ENCODE assay signal across 22 mouse cellular contexts in the genomic region with DNA sequence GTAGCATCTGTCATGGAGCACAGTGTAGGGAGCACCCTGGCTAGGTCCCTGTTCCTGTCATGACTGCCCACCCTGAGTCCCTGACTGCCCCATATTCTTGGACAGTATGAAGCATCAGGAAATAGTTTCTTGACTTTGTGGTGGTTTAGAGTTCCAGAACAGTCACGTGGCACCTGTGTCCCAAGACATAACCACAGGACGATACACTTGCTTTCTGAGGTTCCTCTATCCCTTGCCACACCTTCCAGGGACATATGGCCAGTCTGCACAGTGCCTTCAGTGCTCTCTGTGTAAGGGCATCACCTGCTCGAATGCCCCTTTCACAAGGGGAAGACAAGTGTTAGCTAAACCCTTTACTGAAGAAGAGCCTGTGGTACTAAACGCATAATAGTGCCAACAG. TPM values are rescaled to one million over a fixed set of nuclear protein-coding genes. Genes with fewer than 3 reads are reported as not detected.
"Had no signal": no experiment of that assay in that cellular context is flagged by ENCODE, and none has a peak within 500 bp of the region (broad histone marks: within the 10 kb centered on the region; RNA-seq: fewer than 3 reads in every experiment).

No protein-coding gene starts in this region.

- DNase-seq: kidney, adult 18-20 months; kidney, postnatal 10 days; kidney, postnatal 4 days; liver; lung, adult 2 months; lung, postnatal 10 days; midbrain, embryonic 14.5 days; retina, postnatal 1 day; right cerebral cortex, postnatal 4 days; spleen, adult 18-20 months; thymus, adult 2 months; thymus, postnatal 25 days had no signal

- H3K9ac ChIP-seq: limb, embryonic 12.5 days; liver, embryonic 14.5 days; neural tube, embryonic 13.5 days; stomach, embryonic 15.5 days had no signal

- H3K27ac ChIP-seq: layer of hippocampus, adult 2 months; limb, embryonic 12.5 days; liver, embryonic 14.5 days; macrophage; neural tube, embryonic 13.5 days; stomach, embryonic 15.5 days had no signal

- H3K9me3 ChIP-seq: limb, embryonic 12.5 days; neural tube, embryonic 13.5 days; stomach, embryonic 15.5 days had no signal

- H3K4me3 ChIP-seq: layer of hippocampus, adult 2 months; limb, embryonic 12.5 days; neural tube, embryonic 13.5 days; stomach, embryonic 15.5 days had no signal

- H3K4me1 ChIP-seq: limb, embryonic 12.5 days; neural tube, embryonic 13.5 days; stomach, embryonic 15.5 days had no signal

- H3K36me3 ChIP-seq: limb, embryonic 12.5 days; neural tube, embryonic 13.5 days; stomach, embryonic 15.5 days had no signal

- H3K27me3 ChIP-seq: neural tube, embryonic 13.5 days; stomach, embryonic 15.5 days had no signal

RNA-seq across cellular contexts. Expression of a gene that starts 16.4 kb away (rescaled TPM):
- total RNA-seq: layer of hippocampus, adult 2 months; layer of hippocampus, postnatal 10 days; left cerebral cortex, postnatal 36 days had no signal
- polyA plus RNA-seq: kidney, embryonic 14.5 days; limb, embryonic 12.5 days; liver, embryonic 14.5 days; lung, adult 2 months; macrophage; midbrain, embryonic 14.5 days; neural tube, embryonic 13.5 days; urinary bladder, adult 2 months had no signal

RNA-seq across cellular contexts. Expression of a gene that starts 17.3 kb away (rescaled TPM):
- total RNA-seq: layer of hippocampus, adult 2 months; layer of hippocampus, postnatal 10 days; left cerebral cortex, postnatal 36 days had no signal
- polyA plus RNA-seq: kidney, embryonic 14.5 days; limb, embryonic 12.5 days; macrophage; midbrain, embryonic 14.5 days; neural tube, embryonic 13.5 days had no signal

RNA-seq across cellular contexts. Expression of a gene that starts 26.2 kb away (rescaled TPM):
- total RNA-seq: left cerebral cortex, postnatal 36 days had no signal
- polyA plus RNA-seq: midbrain, embryonic 14.5 days; neural tube, embryonic 13.5 days had no signal

RNA-seq across cellular contexts. Expression of a gene that starts 37.4 kb away (rescaled TPM):
- total RNA-seq: layer of hippocampus, adult 2 months; layer of hippocampus, postnatal 10 days; left cerebral cortex, postnatal 36 days had no signal
- polyA plus RNA-seq: limb, embryonic 12.5 days; liver, embryonic 14.5 days; macrophage; midbrain, embryonic 14.5 days; neural tube, embryonic 13.5 days had no signal

RNA-seq across cellular contexts. Expression of a gene that starts 52.0 kb away (rescaled TPM):
- total RNA-seq: layer of hippocampus, adult 2 months; layer of hippocampus, postnatal 10 days; left cerebral cortex, postnatal 36 days had no signal
- polyA plus RNA-seq: kidney, embryonic 14.5 days; limb, embryonic 12.5 days; lung, adult 2 months; macrophage; urinary bladder, adult 2 months had no signal
